Mouse (Mus musculus) urinary bladder, postnatal 14 days (tissue): ENCODE data around the gene Col18a1.
A peak's percentile ranks its signal among the peaks of the same experiment; 100 is the strongest.
"Not testable (repeated sequence)": the region's sequence is repeated elsewhere in the genome, so short reads cannot be mapped to it uniquely, and the experiment has no call there.

Source experiments
- DNase-seq: peaks from one replicate; pipeline ENCODE4 v3.0.0; 2021; ENCODE audit warnings: low spot score

The Col18a1 gene

GRCm38 (mm10) chr10:77135274-77135829 is 31.0 kb downstream of the Col18a1 start:
- no peak for DNase-seq

DNA sequence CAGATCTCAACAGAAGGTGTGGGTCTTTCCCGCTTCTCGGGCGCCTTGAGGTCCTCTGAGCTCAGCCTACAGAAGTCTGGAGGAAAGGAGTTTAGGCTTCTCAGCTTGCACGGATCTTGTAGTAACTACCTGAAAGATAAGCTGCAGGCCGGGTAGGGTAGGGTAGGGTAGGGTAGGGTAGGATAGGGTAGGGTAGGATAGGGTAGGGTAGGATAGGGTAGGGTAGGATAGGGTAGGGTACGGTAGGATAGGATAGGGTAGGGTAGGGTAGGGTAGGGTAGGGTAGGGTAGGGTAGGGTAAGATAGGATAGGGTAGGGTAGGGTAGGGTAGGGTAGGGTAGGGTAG is 31.6 kb downstream of the Col18a1 start:
- DNase-seq: not testable (repeated sequence)

DNA sequence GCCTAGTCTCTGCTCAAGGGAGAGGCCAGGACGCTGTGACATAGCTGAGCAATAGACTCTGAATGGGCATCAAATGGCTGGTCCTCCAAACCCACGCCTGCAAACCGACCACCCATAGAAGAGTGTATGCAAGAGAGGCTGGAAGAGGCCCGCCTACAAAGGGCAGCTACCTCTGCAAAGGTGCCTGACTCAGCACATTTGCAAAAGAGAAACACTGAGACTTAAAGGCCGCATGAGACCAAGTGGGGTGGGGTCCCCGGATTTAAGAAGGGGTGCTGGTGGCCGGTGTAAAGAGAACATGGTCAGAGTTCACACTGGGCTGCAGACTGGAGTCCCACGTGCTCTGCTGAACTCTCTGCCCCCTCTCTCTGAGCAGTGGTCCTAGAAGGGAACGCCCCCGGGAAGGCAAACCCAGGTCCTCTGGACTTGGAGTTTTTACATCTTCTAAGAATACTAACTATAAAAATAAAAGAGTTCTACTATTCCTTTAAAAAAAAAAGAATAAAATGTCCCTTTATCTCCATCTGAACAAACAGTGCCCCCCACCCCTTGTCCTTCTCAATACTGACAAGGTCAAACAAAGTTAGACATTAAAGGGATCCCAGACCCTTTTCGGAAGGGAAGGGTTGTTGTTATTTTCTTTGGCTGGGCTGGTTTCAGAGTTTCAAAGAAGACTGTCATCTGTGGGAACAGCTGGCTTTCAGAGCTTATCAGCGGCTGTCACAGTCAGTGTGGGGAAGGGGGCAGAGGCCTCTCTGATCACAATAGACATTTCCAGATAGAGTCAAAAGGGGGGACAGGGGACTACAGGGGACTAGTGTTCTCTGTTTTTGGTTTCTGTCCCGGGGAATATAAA is 32.2 kb downstream of the Col18a1 start:
- DNase-seq: no peak

DNA sequence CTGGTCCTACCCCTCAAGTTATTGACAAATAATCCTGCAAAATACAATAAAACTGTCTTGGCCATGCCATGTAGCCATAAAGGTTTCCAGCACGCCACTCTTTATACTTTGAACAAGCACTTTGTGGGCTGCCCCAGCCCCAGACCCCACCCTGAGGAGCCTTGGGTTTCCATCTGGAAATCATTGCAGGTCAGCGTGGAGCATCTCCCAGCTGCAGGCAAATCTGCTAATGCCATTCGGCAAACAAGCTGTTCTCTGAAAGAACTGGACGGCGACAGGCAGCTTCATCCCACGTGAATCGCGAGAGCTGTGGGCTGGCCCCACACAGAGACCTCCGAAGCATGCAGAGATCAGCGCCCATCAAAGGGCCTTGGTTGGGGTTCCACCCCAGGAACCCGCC is 34.2 kb downstream of the Col18a1 start:
- DNase-seq: no peak

- no peak for DNase-seq
Measured at GRCm38 (mm10) chr10:77131536-77131935, 34.8 kb downstream of the Col18a1 start.

- DNase-seq: peak; percentile 89
Measured at GRCm38 (mm10) chr10:77130561-77131240, 35.6 kb downstream of the Col18a1 start.

DNA sequence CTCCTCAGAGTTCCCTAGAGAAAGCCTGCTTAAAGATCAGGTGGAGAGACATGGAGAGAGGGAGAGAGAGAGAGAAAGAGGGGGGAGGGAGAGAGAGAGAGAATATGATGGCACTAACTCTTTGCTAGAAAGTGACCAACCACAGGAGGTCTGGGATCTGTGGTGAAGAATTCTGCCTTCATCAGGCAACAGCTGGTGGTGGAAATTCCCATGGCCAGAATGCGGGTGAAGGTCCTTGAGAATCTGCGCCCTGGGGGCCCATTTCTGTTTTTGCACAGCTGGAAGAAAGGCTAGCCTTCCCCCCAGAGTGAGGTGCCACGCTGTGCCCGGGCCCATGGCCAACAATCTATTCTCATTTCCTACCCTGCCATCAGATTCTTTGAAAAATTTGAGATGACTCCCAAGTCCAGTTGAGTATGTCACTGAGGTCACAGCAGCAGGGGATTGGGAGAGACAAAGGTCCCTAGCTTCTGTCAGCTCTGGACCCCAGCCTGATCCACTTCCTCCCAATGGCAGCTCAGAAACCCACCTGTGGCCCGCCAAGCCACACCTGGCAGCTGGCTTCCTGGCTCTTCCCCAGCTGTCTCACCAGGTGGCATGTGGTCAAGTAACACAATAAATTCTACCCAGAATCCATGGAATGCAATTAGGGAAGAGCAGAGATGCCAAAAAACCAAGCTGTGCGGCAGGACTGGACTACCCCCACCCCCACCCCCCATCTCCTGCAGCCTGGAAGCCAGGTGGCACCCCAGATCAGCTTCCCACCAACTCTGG is 36.5 kb downstream of the Col18a1 start:
- DNase-seq: no peak

DNA sequence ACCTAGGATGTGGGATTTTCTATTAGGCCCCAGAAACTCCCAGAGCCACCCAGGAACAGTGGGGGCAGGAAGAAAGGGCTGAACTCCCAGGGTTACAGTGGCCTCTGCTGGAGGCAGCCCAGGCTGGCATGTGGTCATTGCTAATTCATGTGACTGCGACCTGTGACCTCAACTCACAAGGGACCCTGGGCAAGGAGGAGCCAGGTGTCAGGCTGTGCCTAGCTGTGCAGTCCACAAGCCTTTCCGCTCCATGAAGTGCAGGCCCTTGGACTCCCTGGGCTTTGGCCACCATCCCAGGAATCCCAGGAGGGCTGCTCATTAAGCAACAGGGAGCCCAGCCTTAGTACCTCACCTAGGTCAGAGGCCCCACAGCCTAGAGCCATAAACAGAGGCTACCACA is 38.4 kb downstream of the Col18a1 start:
- no peak for DNase-seq

GRCm38 (mm10) chr10:77126590-77126989 is 39.8 kb downstream of the Col18a1 start:
- no peak for DNase-seq

GRCm38 (mm10) chr10:77125078-77125731 is 41.1 kb downstream of the Col18a1 start:
- no peak for DNase-seq

- DNase-seq: no peak
Measured at GRCm38 (mm10) chr10:77123953-77124352, 42.4 kb downstream of the Col18a1 start.

- no peak for DNase-seq
Measured at GRCm38 (mm10) chr10:77121287-77122022, 44.9 kb downstream of the Col18a1 start.

DNA sequence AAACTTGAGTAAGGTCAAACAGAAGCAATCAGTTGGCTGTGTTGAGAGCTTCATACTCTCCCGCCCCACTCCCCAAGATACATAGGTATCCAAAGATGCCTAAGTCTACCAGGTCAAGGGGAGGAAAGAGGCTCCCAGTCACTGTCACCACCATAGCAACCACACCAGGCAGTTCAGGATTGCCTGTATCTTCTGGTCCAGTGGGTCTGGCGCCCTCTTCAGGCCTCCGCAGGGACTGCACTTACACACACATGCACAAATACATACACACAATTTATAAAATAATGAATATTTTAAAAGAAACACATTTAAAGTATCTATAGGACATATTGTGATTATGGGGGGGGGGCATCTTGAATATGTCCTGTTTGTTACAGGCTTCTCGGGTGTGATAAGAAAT is 45.8 kb downstream of the Col18a1 start:
- no peak for DNase-seq

- DNase-seq: no peak
Measured at GRCm38 (mm10) chr10:77119437-77119836, 46.9 kb downstream of the Col18a1 start.

- DNase-seq: no peak
Measured at GRCm38 (mm10) chr10:77118361-77118760, 48.0 kb downstream of the Col18a1 start.

- DNase-seq: no peak
Measured at GRCm38 (mm10) chr10:77116537-77117455, 49.6 kb downstream of the Col18a1 start.

- DNase-seq: peak; percentile 86
Measured at GRCm38 (mm10) chr10:77113489-77114240, 52.7 kb downstream of the Col18a1 start.

DNA sequence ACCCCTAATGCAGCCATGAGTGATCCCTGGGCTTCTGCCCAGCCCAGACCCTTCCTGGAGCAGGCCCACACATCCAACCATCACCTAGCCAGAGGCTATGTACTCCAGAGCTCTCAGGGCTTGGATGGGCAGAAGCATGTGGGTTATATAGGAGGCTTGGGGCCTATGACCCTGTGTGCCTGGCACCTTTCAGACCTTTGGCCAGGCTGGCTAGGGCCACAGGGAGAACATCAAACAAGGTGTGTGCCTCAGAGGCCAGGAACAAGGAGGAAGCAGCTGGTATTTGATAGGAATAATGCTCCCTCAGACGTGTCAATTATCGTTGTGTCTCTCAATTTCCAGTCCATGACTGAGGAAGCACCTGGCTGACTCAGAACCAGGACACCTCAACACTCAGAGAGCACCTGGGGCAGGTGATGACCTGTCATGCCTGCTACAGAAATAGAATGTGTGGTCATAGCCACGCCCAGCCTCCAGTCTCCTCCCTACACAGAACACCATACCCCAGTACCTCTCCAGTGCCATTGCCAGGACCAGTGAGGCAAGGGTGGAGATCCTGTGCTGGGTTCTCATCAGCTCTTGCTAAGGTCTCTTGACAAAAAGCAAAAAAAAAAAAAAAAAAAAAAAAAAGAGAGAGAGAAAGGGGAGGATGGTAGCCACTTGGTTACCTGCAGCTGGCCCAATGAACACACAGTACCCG is 54.6 kb downstream of the Col18a1 start:
- DNase-seq: no peak

DNA sequence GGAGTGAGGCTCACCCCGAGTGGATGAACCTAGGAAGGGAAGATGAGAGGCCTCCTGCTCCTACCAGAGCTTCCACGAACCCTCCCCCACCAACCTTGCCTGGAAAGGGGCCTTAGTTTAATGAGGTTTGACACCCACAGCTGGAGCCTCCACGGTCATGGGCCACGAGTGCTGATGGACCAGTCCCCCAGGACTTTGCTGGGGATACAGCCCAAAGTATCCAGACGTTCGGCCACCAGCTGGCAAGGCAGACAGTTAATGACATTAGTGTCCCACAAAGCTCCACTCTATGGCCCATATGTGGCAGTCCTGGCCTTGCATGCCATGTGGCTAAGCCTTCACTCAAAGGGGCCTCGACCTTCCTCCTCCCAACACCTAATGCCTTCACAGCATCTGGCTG is 55.5 kb downstream of the Col18a1 start:
- DNase-seq: no peak
